Mouse (Mus musculus) thymus, adult 2 months (tissue): Measurements from ENCODE around the gene Hoxa10.

ENCODE experiments used
- CTCF ChIP-seq: fragments of 200-500 bp; IDR thresholded peaks from 2 replicates; pipeline ENCODE4 v1.5.1; 2012; ENCODE audit warnings: mild to moderate bottlenecking, control low read depth, low read length, moderate library complexity, borderline replicate concordance; ENCODE audit not compliant: control insufficient read depth, poor library complexity, insufficient read depth; ENCODE audit errors: extremely low read depth
- POLR2A ChIP-seq: fragments of 200-500 bp; IDR thresholded peaks from 2 replicates; pipeline ENCODE4 v1.6.1; 2012; ENCODE audit warnings: mild to moderate bottlenecking, low read length, control low read depth, moderate library complexity; ENCODE audit not compliant: control insufficient read depth, poor library complexity, insufficient read depth; ENCODE audit errors: extremely low read depth

GRCm38 (mm10) chr6:52235267-52235666 lies 5.4 kb downstream of the Hoxa10 start:
- no peak for TF ChIP-seq CTCF
- no peak for TF ChIP-seq POLR2A
